Mouse (Mus musculus) bone marrow macrophage, adult 2 months (primary cell): ENCODE measurements at regions not wholly inside any gene's neighbourhood (a gene's known extent, or its start where the extent isn't known, plus 50 kb on each side); places are given as distances from the start of the nearest gene placed in this dataset.

Source experiments
- CTCF ChIP-seq: IDR thresholded peaks from 2 replicates; pipeline ENCODE4 v1.5.1; 2012; ENCODE audit warnings: low read depth, mild to moderate bottlenecking, low read length, moderate library complexity
- POLR2A ChIP-seq: IDR thresholded peaks from 2 replicates; pipeline ENCODE4 v1.6.1; 2012; ENCODE audit warnings: mild to moderate bottlenecking, low read depth, low read length, borderline replicate concordance

DNA sequence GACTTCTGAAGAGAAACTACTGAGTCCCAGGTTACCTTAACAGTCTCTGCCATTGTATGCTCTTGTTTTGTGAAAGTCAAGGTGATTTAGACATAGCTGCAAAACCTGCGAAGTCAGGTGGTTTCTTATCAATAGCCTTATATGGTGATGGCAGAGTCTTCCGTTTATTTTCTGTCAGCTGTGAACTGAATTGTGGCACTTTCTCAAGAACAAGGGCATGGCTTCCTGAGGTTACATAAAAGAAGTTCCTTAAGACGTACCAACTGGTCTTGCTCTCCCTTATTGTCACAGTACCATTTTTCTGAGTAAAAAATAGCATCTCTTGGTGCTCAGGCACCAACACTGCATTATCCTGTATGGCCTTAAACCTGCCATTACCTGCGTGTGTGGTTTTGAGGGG is 959.6 kb downstream of the Gsdmc2 start:
- TF ChIP-seq CTCF (no peak), POLR2A (no peak)
